Mouse (Mus musculus) embryonic facial prominence, embryonic 14.5 days (tissue): Measurements from ENCODE around the gene Rpl18a. TPM values are rescaled to one million over a fixed set of nuclear protein-coding genes. Genes with fewer than 3 reads are reported as not detected.

ENCODE experiments used
- ATAC-seq: fragments of 200-750 bp; cut with Nextera tagmentation; 2 replicates; pipeline ENCODE4 v1.8.0; 2017; ENCODE audit warnings: low read depth, moderate number of reproducible peaks, moderate TSS enrichment
- DNase-seq: peaks from one replicate; pipeline ENCODE4 v3.0.0-alpha.2; 2015; ENCODE audit warnings: low spot score
- H3K27ac ChIP-seq: fragments of 300-500 bp; sonication (generic); replicated peaks from 2 replicates; pipeline ENCODE4 v1.5.1; 2014; ENCODE audit warnings: low read depth, mild to moderate bottlenecking, low read length, moderate library complexity
- H3K27me3 ChIP-seq: fragments of 300-500 bp; sonication (generic); replicated peaks from 2 replicates; pipeline ENCODE4 v1.6.1; 2014; ENCODE audit warnings: low read length; ENCODE audit not compliant: control insufficient read depth, insufficient read depth
- H3K36me3 ChIP-seq: fragments of 300-500 bp; sonication (generic); 2 replicates; pipeline ENCODE4 v1.6.1; 2014; ENCODE audit warnings: low read length, mixed read lengths; ENCODE audit not compliant: control insufficient read depth, insufficient read depth
- H3K4me1 ChIP-seq: fragments of 300-500 bp; sonication (generic); 2 replicates; pipeline ENCODE4 v1.6.1; 2014; ENCODE audit warnings: antibody characterized with exemption, low read length; ENCODE audit not compliant: control insufficient read depth, insufficient read depth
- H3K4me2 ChIP-seq: fragments of 300-500 bp; sonication (generic); 2 replicates; pipeline ENCODE4 v1.6.1; 2014; ENCODE audit warnings: low read depth, mild to moderate bottlenecking, low read length, moderate library complexity, mixed read lengths
- H3K4me3 ChIP-seq: fragments of 300-500 bp; sonication (generic); 2 replicates; pipeline ENCODE4 v1.5.1; 2014; ENCODE audit warnings: low read depth, mild to moderate bottlenecking, low read length
- H3K9ac ChIP-seq: fragments of 300-500 bp; sonication (generic); 2 replicates; pipeline ENCODE4 v1.6.1; 2014; ENCODE audit warnings: low read depth, mild to moderate bottlenecking, low read length, moderate library complexity, mixed read lengths
- H3K9me3 ChIP-seq: fragments of 300-500 bp; sonication (generic); 2 replicates; pipeline ENCODE4 v1.6.1; 2016; ENCODE audit warnings: low read length; ENCODE audit not compliant: control insufficient read depth
- WGBS: fragments of 180-500 bp; shearing (Covaris S2); extraction: QIAGEN DNeasy Blood & Tissue Kit; methylation state at CpG from one replicate; pipeline ENCODE4 v1.1.7; 2014; 5-methylcytosine and 5-hydroxymethylcytosine counted together
- polyA plus RNA-seq: library from polyadenylated mRNA; unstranded; fragments of >200 nt; fragmentation: Nextera tagmentation; extraction: Ambion mirVana; gene quantifications from 2 replicates; pipeline ENCODE4 v1.2.1, GENCODE M21; 2014

Gene Rpl18a
- polyA plus RNA-seq, 1 experiment from 2014 or later: 5,481 TPM

- Histone ChIP-seq H3K4me2 (peak overlapping the region; percentile 87), H3K4me3 (peak overlapping the region; percentile 42), H3K9ac (peak overlapping the region; percentile 63), H3K9me3 (no peaks in the 10 kb centered on the region), H3K4me1 (peaks cover 31% of the 10 kb centered on the region), H3K27me3 (peaks cover 21% of the 10 kb centered on the region), H3K27ac (0 out of 2 replicates have a peak overlapping the region, but pooled peaks have one; percentile 4), H3K36me3 (0 out of 2 replicates have a peak, but pooled peaks cover 7% of the 10 kb centered on the region)
- WGBS: under 1% methylated on average over 46 of the region's 46 CpGs
- ATAC-seq (no peak), DNase-seq (peak; percentile 45)
Measured at GRCm38 (mm10) chr8:70863956-70864711, 33.1 kb downstream of the Rpl18a start.

DNA sequence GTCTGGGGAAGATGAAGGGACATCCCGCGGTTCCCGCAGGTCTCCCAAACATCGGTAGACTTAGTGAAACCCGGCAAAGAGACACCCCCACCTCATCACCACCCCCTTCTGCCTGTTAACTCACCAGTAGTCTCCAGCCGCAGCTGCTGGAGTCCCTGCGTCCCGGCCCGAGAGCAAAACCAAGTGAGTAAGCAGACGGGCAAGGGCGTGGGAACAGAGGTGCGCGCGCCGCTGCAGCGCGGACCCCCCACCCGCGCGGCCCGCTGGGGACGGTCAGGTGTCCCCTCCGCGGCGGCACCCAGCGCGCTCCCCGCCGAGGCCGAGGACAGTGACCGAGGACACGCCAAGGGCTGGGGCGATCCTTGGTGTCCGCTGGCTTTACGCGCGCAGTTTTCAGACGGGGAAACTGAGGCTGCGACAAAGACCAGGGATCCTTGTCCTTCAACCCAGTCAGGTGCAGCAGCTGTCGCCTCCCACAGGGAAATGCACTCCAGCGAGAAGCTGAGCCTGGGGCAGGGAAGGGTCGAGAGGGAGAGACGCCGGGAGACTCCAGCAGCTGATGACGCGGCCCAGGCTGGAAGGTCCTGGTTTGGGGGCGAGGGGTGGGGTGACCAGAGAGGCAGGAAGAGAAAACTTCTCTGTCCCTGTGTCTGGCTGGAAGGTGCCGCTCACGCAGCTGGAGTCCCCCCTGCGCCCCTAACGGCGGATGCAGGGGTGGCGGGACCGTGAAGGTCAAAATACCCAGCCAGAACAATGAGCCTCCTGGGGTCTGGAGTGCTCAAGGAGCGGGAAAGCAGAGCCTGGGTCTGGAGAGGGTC, 34.2 kb downstream of the Rpl18a start, which contains the start of gene Kcnn1:
Gene Kcnn1, minus strand, starts transcription at position 435 of the 818 bp plus-strand sequence.
- under 1% methylated on average over 52 of the region's 55 CpGs for WGBS
- DNase-seq (no peak), ATAC-seq (no peak)
- H3K4me1 ChIP-seq: peaks cover 26% of the 10 kb centered on the region
- peak within 1 kb of the TSS; percentile 63 for H3K9ac ChIP-seq
- H3K9me3 ChIP-seq: no peaks in the 10 kb centered on the region
- H3K27ac ChIP-seq: 0 out of 2 replicates have a peak within 1 kb of the TSS, but pooled peaks have one; percentile 4
- H3K27me3 ChIP-seq: peaks cover 21% of the 10 kb centered on the region
- peak within 1 kb of the TSS; percentile 87 for H3K4me2 ChIP-seq
- H3K36me3 ChIP-seq: 0 out of 2 replicates have a peak, but pooled peaks cover 5% of the 10 kb centered on the region
- peak within 1 kb of the TSS; percentile 42 for H3K4me3 ChIP-seq

- Histone ChIP-seq H3K4me2 (peak overlapping the region; percentile 88), H3K9ac (no peak overlapping the region), H3K4me3 (peak overlapping the region; percentile 53; the same call in 1 of the 2 replicates), H3K27ac (no peak overlapping the region), H3K4me1 (peaks cover 8% of the 10 kb centered on the region), H3K36me3 (no peaks in the 10 kb centered on the region), H3K27me3 (peaks cover 9% of the 10 kb centered on the region), H3K9me3 (no peaks in the 10 kb centered on the region)
- ATAC-seq (0 out of 2 replicates have a peak, but pooled peaks have one; percentile 30), DNase-seq (peak; percentile 82)
- 6% methylated on average over 4 of the region's 4 CpGs for WGBS
Measured at GRCm38 (mm10) chr8:70857516-70857915, 39.7 kb downstream of the Rpl18a start.

- Histone ChIP-seq H3K9ac (peak overlapping the region; percentile 63), H3K27ac (no peak overlapping the region), H3K27me3 (0 out of 2 replicates have a peak, but pooled peaks cover under 1% of the 10 kb centered on the region), H3K9me3 (no peaks in the 10 kb centered on the region), H3K4me3 (peak overlapping the region; percentile 53), H3K4me2 (peak overlapping the region; percentile 88), H3K36me3 (no peaks in the 10 kb centered on the region), H3K4me1 (peaks cover 8% of the 10 kb centered on the region)
- DNase-seq (peak; percentile 69), ATAC-seq (peak; percentile 80)
- WGBS: 5% methylated on average over 27 of the region's 33 CpGs
Measured at GRCm38 (mm10) chr8:70856541-70857197, 40.5 kb downstream of the Rpl18a start.

GRCm38 (mm10) chr8:70856028-70856427, 41.2 kb downstream of the Rpl18a start:
- H3K4me1 ChIP-seq: peaks cover 8% of the 10 kb centered on the region
- no peak for DNase-seq
- no peak overlapping the region; the same call in 1 of the 2 replicates for H3K9ac ChIP-seq
- H3K9me3 ChIP-seq: no peaks in the 10 kb centered on the region
- no peak for ATAC-seq
- H3K27ac ChIP-seq: no peak overlapping the region
- WGBS: 52% methylated on average over 4 of the region's 5 CpGs
- no peak overlapping the region for H3K4me3 ChIP-seq
- no peaks in the 10 kb centered on the region for H3K27me3 ChIP-seq
- H3K4me2 ChIP-seq: peak overlapping the region; percentile 88
- H3K36me3 ChIP-seq: no peaks in the 10 kb centered on the region

GRCm38 (mm10) chr8:70853863-70854262, 43.3 kb downstream of the Rpl18a start:
- no peak overlapping the region for H3K27ac ChIP-seq
- DNase-seq: no peak
- 92% methylated on average over 2 of the region's 2 CpGs for WGBS
- H3K36me3 ChIP-seq: no peaks in the 10 kb centered on the region
- no peak for ATAC-seq
- H3K9ac ChIP-seq: no peak overlapping the region
- peaks cover 8% of the 10 kb centered on the region for H3K4me1 ChIP-seq
- H3K4me3 ChIP-seq: no peak overlapping the region
- H3K4me2 ChIP-seq: no peak overlapping the region
- no peaks in the 10 kb centered on the region for H3K9me3 ChIP-seq
- H3K27me3 ChIP-seq: no peaks in the 10 kb centered on the region

- no peak overlapping the region for H3K4me3 ChIP-seq
- WGBS: 87% methylated on average over 38 of the region's 41 CpGs
- H3K9me3 ChIP-seq: no peaks in the 10 kb centered on the region
- H3K4me2 ChIP-seq: no peak overlapping the region
- H3K27me3 ChIP-seq: no peaks in the 10 kb centered on the region
- no peak for ATAC-seq
- H3K27ac ChIP-seq: no peak overlapping the region
- H3K9ac ChIP-seq: no peak overlapping the region; the same call in 1 of the 2 replicates
- peaks cover 8% of the 10 kb centered on the region for H3K4me1 ChIP-seq
- DNase-seq: no peak
- H3K36me3 ChIP-seq: no peaks in the 10 kb centered on the region
Measured at GRCm38 (mm10) chr8:70852595-70853231, 44.5 kb downstream of the Rpl18a start.

DNA sequence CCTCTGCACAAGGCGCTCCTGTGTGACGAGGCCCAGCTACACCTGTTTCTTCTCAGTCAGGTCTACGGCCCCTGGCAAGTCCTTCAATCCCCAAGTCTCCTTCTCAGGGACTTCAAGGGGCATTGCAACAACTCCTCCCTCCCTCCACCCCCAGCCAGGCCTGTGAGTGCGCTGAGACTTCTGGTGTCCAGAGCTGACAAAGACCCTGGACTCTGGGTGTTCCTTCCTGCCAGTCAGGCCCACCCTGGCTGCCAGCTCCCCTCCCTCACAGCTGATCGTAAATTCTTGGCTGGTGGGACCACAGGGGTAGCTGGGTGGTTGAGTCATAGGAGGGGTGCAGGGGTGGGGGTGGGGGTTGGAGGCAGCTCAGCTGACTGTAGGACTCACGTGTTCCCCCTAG, 45.4 kb downstream of the Rpl18a start:
- Histone ChIP-seq H3K36me3 (no peaks in the 10 kb centered on the region), H3K27ac (no peak overlapping the region), H3K4me3 (no peak overlapping the region), H3K9me3 (no peaks in the 10 kb centered on the region), H3K27me3 (no peaks in the 10 kb centered on the region), H3K9ac (no peak overlapping the region), H3K4me2 (no peak overlapping the region), H3K4me1 (peaks cover 2% of the 10 kb centered on the region)
- ATAC-seq (no peak), DNase-seq (no peak)
- WGBS: 56% methylated on average over 5 of the region's 6 CpGs
